Mouse (Mus musculus): ENCODE measurements at regions not wholly inside any gene's neighbourhood (a gene's known extent, or its start where the extent isn't known, plus 50 kb on each side); places are given as distances from the start of the nearest gene placed in this dataset.

GRCm38 (mm10) chr2:147808036-147808675 is 238.6 kb downstream of the Foxa2 start:
- DNase-seq (ENCODE audit: low read depth) = peak; percentile 31

- DNase-seq (ENCODE audit: low read depth) = peak; percentile 19
Observed at GRCm38 (mm10) chr2:147803102-147803501, 243.7 kb downstream of the Foxa2 start.

- no peak for DNase-seq (ENCODE audit: low read depth)
Observed at GRCm38 (mm10) chr2:147791434-147791833, 255.3 kb downstream of the Foxa2 start.

GRCm38 (mm10) chr2:147789877-147790276 is 256.9 kb downstream of the Foxa2 start:
- DNase-seq (ENCODE audit: low read depth) = no peak

GRCm38 (mm10) chr2:147789268-147789667 is 257.5 kb downstream of the Foxa2 start:
- DNase-seq (ENCODE audit: low read depth) = peak; percentile 24

- DNase-seq (ENCODE audit: low read depth) = no peak
Observed at GRCm38 (mm10) chr2:147788001-147788400, 258.8 kb downstream of the Foxa2 start.

- no peak for DNase-seq (ENCODE audit: low read depth)
Observed at GRCm38 (mm10) chr2:147782496-147782895, 264.3 kb downstream of the Foxa2 start.

- no peak for DNase-seq (ENCODE audit: low read depth)
Observed at GRCm38 (mm10) chr2:147776316-147776715, 270.5 kb downstream of the Foxa2 start.

- DNase-seq (ENCODE audit: low read depth) = no peak
Observed at GRCm38 (mm10) chr2:147772579-147772978, 274.2 kb downstream of the Foxa2 start.

GRCm38 (mm10) chr2:147753089-147753488 is 293.7 kb downstream of the Foxa2 start:
- DNase-seq (ENCODE audit: low read depth) = no peak

- DNase-seq (ENCODE audit: low read depth) = no peak
Observed at GRCm38 (mm10) chr2:147751831-147752230, 294.9 kb downstream of the Foxa2 start.

- DNase-seq (ENCODE audit: low read depth) = no peak
Observed at GRCm38 (mm10) chr2:147748006-147748405, 298.8 kb downstream of the Foxa2 start.

- peak; percentile 8 for DNase-seq (ENCODE audit: low read depth)
Observed at GRCm38 (mm10) chr2:147743908-147744307, 302.9 kb downstream of the Foxa2 start.

- DNase-seq (ENCODE audit: low read depth) = peak; percentile 20
Observed at GRCm38 (mm10) chr2:147738307-147738872, 308.4 kb downstream of the Foxa2 start.

GRCm38 (mm10) chr2:147727396-147727795 is 319.4 kb downstream of the Foxa2 start:
- no peak for DNase-seq (ENCODE audit: low read depth)

- no peak for DNase-seq (ENCODE audit: low read depth)
Observed at GRCm38 (mm10) chr2:147718936-147719335, 327.8 kb downstream of the Foxa2 start.

GRCm38 (mm10) chr2:147717484-147717947 is 329.3 kb downstream of the Foxa2 start:
- DNase-seq (ENCODE audit: low read depth) = no peak

GRCm38 (mm10) chr2:147715791-147716190 is 331.0 kb downstream of the Foxa2 start:
- DNase-seq (ENCODE audit: low read depth) = no peak

GRCm38 (mm10) chr2:147710593-147711265 is 336.0 kb downstream of the Foxa2 start:
- no peak for DNase-seq (ENCODE audit: low read depth)

GRCm38 (mm10) chr2:147709799-147710198 is 337.0 kb downstream of the Foxa2 start:
- no peak for DNase-seq (ENCODE audit: low read depth)

GRCm38 (mm10) chr2:147707156-147707555 is 339.6 kb downstream of the Foxa2 start:
- DNase-seq (ENCODE audit: low read depth) = no peak

GRCm38 (mm10) chr2:147703981-147704380 is 342.3 kb downstream of the Pax1 start:
- DNase-seq (ENCODE audit: low read depth) = no peak

All from c-Kit-positive CD71-negative TER-119-negative erythroid progenitor cells, embryonic 14.5 days (primary cell).